20 mouse cellular contexts compared by ENCODE assay signal in the genomic region with DNA sequence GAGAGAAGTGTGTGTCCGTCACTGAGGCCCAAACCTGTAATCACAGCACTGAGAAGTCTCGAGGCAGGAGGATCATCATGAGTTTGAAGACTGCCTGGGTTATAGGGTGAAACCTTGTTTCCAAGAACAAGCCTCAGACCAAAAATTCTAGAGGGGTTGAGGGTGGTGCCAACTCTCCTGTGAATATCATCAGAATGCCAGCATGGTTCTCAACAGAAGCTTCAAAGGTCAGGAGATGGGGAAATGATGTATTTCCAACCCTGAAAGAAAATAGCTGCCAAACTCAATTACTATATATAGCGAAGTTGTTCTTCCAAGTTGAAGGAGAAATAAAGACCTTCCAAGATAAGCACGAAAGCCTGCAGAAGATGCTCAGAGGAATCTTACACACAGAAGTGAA. TPM values are rescaled to one million over a fixed set of nuclear protein-coding genes. Genes with fewer than 3 reads are reported as not detected.
"Had no signal": no experiment of that assay in that cellular context is flagged by ENCODE, and none has a peak within 500 bp of the region (broad histone marks: within the 10 kb centered on the region; RNA-seq: fewer than 3 reads in every experiment).

No protein-coding gene starts in this region.

- H3K36me3 ChIP-seq: limb, embryonic 10.5 days; limb, embryonic 13.5 days; liver, embryonic 12.5 days; liver, embryonic 15.5 days; lung, embryonic 15.5 days; midbrain, embryonic 10.5 days; midbrain, embryonic 13.5 days had no signal

- H3K9ac ChIP-seq: limb, embryonic 13.5 days; liver, embryonic 12.5 days; liver, embryonic 15.5 days; lung, embryonic 15.5 days; midbrain, embryonic 13.5 days had no signal

- H3K27me3 ChIP-seq: limb, embryonic 13.5 days; liver, embryonic 12.5 days; liver, embryonic 15.5 days; lung, embryonic 15.5 days; midbrain, embryonic 13.5 days had no signal

- H3K4me1 ChIP-seq: limb, embryonic 10.5 days; limb, embryonic 13.5 days; liver, embryonic 12.5 days; liver, embryonic 15.5 days; lung, embryonic 15.5 days had no signal

- H3K4me3 ChIP-seq: layer of hippocampus, adult 2 months; limb, embryonic 10.5 days; limb, embryonic 13.5 days; liver, embryonic 12.5 days; liver, embryonic 15.5 days; lung, embryonic 15.5 days; megakaryocyte, embryonic 14.5 days; midbrain, embryonic 10.5 days; midbrain, embryonic 13.5 days; myocyte had no signal

- ATAC-seq: liver, embryonic 12.5 days; midbrain, embryonic 13.5 days; midbrain, embryonic 16.5 days had no signal

- H3K27ac ChIP-seq: layer of hippocampus, adult 2 months; limb, embryonic 10.5 days; limb, embryonic 13.5 days; liver, embryonic 12.5 days; liver, embryonic 15.5 days; lung, embryonic 15.5 days; midbrain, embryonic 10.5 days; midbrain, embryonic 13.5 days had no signal

- DNase-seq: kidney, postnatal 25 days; layer of hippocampus, adult 9-11 months; liver; lung, adult 18-20 months; lung, postnatal 10 days; lung, postnatal 36 days; thymus, adult 18-20 months; thymus, postnatal 36 days had no signal

RNA-seq across cellular contexts. Expression of a gene that starts 42.9 kb away (rescaled TPM):
- total RNA-seq: monocyte, adult 5-6 weeks had no signal
